Mouse (Mus musculus): ENCODE measurements around the gene Bank1.
"Not testable (repeated sequence)": the region's sequence is repeated elsewhere in the genome, so short reads cannot be mapped to it uniquely, and the experiment has no call there.

The Bank1 gene

DNA sequence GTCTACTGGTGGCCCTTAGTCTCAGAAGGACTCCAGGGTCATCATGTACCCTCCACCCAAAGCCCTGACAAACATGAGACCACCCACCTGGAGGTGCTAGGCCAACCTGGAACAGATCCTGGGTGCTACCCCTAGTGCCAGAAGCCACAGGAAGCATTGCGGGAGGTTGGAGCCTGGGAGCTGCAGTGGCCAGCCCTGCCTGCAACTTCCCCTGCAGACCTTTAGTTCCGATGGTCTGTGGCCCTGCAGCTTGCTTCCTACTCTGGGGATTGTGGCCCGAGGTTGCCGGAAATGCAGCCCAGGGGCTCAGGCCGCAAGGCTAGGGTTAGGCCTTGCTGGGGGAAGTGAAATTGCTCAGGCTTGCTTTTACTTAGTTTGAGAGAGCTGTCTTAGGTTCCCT is at the start of gene Bank1:
Bank1 (minus strand) TSS at position 284 of the 400 bp plus-strand sequence.
- no peak for DNase-seq (ENCODE audit: low spot score)

DNA sequence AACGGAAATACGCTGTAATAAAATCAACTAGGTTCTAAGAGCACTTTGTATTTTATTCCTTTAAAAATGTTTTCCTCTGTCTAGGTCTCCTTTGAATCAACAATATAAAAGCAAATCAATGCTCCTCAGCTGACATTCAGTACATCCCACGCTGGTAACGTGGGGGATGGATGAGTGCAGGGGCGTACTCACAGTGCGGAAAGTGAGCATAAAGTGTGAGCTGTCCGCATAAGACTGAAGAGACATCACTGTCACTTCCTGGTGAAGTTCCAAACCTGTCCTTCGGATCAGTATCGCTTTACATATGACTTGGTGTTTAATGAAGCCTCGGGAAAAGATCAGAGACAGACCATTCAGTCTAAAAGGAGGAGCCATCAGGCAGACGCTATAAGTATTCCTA is 44.0 kb upstream of the Bank1 start:
- DNase-seq (ENCODE audit: low spot score), result no peak

DNA sequence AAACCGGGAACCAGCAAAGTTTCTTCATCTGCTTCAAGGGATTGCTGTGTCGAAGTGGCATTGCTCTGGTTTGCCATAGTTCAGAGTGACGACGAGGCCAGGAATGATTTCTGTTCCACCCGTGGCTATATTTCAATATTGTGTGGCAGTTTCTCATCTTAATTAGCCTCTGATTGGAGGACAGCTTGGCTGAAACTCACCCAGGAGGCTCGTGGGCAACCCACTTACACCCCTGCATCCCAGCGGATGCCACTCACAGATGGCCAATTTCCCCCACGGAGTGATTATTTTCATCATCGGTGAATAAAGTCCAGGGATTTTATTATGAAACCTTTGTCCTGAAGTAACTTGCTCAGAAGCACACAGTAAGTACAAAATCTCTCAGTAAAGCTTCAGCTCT is 43.6 kb upstream of the Bank1 start:
- DNase-seq (ENCODE audit: low spot score), result no peak

DNA sequence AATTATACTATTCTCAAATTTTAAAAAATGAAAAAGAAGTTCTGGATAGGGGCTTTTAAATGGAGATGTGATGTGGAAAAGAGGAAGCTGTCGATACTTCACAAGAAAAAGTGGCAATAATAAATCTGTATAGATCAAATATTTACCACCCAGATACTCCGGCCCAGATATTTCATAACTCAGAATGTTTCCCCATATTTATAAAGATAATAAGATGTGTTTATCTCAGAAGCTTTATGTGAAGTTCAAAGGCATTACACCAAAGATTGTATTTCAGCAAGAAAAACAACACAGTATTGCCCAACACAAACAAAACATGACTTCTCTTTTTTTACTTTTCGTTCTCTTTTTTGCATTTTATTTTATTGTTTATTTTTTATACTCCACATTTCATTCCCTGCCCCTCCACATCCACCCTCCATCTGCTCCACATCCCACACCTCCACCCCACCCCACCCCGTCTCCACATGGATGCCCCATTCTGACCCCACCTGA is 42.7 kb upstream of the Bank1 start:
- no peak for DNase-seq (ENCODE audit: low spot score)

DNA sequence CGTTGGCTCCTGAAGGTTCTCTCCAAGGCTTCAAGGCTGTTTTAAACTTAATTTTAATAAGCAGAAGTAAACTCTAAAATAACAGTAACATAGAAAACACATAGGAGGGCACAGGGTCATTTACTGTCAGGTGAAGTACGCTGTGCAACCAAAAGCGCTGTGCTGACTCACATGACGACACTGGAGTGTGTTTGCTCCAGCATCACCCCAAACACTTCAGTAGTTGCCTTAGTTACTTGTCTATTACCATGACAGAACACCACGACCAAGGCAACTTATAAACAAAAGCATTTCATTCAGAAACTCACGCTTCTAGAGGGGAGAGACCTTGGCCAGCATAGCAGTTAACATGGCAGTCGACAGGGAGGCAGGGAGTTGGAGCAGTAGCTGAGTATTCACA is 23.8 kb upstream of the Bank1 start:
- no peak for DNase-seq (ENCODE audit: low spot score)

DNA sequence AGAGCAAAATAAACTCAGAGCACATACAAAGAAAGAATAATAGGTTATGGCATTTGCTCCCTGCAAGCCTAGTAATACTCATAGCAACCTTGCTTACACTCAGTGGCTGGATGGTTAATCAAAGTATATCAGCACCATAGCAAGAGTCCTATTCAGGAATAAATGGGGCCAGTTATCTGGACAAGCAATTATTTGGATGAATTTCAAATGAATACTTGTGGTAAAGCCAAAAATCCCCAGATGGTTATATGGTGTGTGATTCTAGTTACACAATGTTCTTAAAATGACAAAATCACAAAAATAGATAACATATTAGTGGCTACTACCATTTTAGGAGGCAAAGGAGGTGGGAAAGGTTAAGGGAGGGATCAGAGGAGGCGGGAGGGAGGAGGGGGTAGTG is 22.7 kb upstream of the Bank1 start:
- no peak for DNase-seq (ENCODE audit: low spot score)

DNA sequence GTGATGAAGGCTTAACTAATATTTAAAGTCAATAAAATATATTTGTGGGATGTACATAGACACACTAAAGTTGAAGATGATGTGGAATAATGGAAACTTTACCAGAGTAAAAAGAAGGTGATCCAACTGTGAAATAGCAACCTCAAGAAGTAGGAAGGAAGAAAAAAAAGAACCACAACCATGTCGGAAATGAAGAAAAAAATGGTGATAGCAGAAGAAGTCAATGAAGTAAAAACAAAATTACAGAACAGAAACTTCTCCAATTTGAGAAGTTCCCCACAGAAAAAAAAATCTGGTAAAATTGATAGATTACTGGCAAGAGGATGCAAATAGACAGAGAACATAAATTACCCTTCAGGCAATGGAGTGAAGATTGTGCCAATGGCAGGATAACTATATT is 21.4 kb upstream of the Bank1 start:
- no peak for DNase-seq (ENCODE audit: low spot score)

DNA sequence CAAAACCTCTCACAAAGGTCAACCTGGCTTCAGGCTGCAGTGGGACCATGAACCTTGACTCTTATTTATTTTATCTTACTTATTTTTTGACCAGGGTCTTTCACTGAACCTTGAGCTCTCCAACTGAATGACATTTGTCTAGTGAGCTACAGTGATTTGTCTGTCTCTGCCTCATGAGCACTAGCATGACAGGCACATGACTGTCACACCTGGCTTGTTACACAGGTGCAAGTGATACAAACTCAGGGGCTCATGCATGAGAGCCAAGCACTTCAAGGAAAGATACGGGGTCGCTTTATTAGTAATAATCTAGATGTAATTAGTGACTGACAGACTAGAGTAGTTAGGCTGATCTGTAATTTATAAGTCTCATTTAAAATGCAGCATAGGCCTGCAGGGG is 16.0 kb upstream of the Bank1 start:
- DNase-seq (ENCODE audit: low spot score), result no peak

DNA sequence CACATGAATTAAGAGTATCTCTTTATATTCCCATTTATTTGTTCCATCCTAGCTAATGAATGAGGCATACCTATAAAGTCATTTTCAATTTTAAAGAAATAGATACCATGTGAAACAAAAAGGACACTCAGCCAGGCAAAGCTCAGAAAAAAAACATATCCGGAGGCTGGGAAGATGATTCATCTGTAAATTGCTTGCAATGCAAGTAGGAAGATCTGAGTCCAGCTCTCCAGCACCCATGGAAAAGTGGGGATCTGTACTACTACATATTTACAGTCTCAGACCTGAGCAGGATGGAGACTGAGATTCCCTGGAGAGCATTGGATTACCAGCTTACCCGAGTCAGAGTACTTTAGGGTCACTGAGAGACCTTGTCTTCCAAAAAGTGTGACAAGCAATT is 14.0 kb upstream of the Bank1 start:
- no peak for DNase-seq (ENCODE audit: low spot score)

DNA sequence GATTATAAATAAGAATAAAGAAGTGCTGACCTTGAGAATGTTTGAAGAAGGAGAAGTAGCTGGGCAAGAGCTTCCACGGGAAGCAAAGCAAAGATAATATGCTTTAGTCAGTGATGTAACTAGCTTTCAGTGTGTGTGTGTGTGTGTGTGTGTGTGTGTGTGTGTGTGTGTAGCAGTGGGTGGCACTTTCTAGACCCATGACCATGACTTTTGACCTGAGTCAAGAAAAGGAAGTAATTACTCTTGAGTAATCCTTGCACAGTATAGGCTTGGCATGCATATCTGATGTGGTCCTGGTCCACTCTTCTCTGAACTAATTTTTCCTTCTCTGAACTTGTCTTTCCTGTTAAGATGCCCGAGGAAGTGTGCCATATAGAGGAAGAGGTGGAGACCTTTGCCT is 5.3 kb upstream of the Bank1 start:
- no peak for DNase-seq (ENCODE audit: low spot score)

DNA sequence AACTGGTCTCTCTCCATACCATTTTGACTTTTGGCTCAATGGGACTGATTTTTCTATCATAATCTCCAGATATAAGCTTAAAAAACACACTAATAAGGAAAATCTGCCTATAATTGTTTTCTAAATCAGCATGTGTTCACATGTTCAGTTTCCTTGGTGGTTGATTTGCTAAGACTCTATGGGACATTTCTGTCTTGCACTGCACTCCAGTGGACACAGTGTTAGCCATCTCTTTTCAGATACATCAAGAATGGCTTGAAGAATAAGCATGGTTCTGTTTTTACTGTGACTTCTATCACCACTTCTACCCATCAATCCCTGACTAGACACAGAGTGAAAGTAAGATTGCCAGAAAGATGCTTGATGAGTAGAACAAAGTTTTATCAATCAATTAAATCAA is 4.2 kb upstream of the Bank1 start:
- DNase-seq (ENCODE audit: low spot score), result no peak

DNA sequence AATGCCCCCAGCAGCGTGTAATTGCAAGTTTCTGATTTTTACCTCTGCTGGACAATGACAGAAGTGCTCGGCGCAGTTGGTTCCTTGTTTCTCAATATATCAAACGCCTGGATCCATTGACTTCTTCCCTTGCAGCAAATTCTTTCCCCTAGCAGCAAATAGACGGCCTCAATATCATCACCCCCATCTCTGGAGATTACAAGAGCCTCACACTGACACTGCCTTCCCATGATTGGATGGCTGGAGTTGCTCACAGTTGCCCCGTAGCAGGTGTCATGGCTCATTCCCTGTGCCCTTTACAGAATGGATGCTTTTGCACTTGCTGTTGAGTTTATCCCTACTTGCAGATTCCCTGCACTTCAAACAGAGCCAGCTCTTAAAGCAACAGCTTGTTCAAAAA is 3.3 kb upstream of the Bank1 start:
- DNase-seq (ENCODE audit: low spot score), result no peak

DNA sequence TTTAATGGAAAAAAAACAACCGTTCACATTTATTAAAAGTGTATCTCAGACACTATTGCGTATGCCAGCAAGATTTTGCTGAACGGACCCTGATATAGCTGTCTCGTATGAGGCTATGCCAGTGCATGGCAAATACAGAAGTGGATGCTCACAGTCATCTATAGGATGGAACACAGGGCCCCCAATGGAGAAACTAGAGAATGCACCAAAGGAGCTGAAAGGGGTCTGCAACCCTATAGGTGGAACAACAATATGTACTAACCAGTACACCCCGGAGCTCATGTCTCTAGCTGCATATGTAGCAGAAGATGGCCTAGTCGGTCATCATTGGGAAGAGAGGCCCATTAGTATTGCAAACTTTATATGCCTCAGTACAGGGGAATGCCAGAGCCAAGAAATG is 1.1 kb downstream of the Bank1 start:
- not testable (repeated sequence) for DNase-seq (ENCODE audit: low spot score)

DNA sequence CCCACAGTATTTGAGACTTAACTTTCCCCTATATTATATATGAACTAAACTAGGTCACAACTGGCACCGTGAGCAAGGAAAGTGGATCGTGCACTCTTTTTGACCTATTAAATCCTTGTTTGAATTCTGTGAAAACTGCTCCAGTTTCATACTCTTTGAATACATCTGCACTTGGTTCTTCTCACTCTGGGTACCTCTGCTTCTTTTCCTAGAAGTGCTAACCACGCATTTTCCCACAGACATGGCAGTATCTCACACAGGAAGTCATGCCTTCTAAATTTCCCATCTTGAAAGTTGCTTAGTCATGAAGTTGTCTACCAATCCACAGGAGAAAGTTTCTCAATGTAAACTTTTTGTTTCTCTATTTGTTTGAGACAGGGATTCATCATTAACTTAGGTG is 3.9 kb downstream of the Bank1 start:
- DNase-seq (ENCODE audit: low spot score), result no peak

DNA sequence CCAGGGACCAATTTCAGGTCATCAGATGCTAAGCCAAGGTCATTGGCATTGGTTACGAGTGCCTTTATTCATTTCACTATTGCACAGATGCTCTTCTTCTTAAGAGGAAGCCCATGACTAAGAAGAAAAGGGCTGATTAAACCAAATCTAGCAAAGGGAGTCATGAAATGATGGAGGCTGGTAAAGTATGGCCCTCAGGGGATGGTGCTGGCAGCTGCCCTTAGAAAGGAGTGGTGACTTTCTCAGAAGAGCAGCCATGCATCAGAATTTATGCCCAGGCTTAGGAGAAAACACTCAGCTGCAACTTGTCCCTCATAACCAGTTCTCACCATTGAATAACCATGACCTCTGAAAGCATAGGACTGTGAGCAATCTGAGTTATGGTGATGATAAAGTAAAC is 17.4 kb downstream of the Bank1 start:
- DNase-seq (ENCODE audit: low spot score), result no peak

DNA sequence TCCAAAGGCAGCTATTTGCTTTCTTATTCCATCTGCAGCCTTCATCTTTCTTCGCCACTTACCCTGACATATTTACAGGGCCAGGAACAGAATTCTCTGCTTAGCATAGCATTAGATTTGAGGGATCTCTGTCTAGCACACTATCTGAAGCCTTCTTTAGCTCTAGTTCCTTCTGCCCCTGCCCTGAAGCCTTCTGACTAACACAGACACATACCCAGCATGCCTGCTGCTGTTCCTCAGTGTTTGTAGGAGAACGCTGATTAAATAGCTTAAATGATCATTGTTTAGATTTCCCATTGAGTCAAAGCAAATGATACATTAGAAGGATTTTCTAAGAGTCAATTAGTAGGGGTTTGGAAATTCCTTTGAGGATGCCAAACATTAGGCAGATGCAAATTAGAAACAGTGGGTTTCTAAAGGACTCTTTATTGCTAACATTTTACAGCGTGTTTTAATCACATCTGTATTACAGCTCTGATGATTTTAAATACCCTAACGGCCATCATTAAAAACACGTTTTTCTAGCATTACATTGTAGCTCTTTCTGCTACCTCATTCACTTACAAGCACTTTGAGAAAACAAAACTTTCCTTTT is 19.2 kb downstream of the Bank1 start:
- no peak for DNase-seq (ENCODE audit: low spot score)

DNA sequence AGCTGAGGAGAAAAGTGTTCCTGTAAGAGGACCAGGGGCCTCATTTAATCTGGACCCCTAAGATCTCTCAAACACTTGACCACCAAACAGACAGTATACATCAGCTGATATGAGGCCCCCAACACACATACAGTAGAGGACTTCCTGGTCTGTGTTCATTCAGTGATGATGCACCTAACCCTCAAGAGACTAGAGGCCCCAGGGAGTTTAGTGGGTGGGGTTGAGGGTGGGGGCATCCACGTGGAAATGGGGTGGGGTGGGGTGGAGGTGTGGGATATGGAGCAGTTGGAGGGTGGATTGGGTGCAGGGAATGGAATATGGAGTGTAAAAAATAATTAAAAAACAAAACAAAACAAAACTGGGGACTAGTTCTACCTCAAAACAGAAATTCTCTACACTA is 23.3 kb downstream of the Bank1 start:
- DNase-seq (ENCODE audit: low spot score), result no peak

DNA sequence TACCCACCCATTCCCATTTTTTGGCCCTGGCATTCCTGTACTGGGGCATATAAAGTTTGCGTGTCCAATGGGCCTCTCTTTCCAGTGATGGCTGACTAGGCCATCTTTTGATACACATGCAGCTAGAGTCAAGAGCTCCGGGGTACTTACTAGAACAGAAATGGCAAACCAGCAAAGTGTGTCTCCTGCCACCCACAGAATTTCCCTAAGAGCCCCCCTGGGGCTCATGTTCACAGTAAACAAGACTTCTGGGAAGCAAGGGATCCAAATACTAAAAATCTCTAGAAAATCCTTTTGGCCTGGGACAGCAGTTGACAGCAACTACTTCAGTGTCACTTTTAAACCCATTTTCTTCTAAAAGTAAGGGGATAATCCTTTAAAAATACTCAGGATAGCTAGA is 25.1 kb downstream of the Bank1 start:
- DNase-seq (ENCODE audit: low spot score), result not testable (repeated sequence)

DNA sequence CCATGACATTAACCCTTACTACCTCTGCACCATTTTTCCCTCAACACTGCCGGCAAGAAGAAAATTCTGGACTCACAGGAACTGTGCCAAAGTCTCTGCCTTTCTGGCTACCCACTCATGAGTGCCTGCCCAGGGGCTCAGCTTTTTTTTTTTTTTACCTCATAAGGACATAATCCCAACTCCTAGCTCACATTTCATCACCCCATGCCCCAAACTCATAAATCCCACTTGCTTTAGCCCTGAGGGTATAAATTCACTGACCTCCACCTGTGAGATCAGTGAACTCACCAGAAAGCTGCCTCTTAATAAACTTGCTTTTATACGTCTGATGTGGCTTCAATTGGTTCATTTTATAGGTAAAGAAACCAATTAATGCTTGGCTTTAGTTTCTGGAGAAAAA is 28.5 kb downstream of the Bank1 start:
- no peak for DNase-seq (ENCODE audit: low spot score)

DNA sequence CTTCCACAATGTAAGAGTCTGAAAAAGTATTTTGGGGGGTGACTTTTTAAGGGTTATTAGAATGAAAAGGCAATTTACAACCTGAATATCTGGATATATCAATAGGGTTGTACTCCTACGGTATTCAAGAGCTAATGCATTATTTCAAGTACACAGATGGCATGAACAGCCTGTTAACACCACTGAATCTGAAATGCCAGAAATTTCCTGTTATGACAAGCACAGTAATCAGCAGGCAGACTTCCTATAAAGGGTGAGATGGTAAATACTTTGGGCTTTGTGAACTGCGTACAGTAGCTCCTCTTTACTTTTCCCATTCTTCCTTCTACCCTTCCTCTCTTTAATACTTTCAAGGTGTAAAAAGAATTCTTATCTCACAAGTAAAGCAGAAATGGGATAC is 30.6 kb downstream of the Bank1 start:
- DNase-seq (ENCODE audit: low spot score), result no peak

DNA sequence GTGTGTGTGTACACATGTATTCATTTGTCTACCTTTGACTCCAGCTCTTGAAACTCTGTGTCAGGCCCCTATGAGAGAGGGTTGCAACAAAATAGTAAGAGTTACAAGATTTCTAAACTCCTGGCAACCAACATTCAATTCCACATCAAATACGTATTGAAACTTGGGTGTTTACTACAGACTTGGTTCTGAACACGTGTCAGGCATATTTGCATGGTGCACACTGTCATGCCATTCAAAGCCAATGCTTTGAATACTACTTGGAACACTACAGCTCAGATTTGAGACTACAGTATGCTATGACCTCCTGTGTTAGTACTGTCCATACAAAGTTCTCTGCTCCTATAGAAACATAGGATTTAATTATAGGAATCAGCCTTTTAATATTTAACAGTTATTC is 38.0 kb downstream of the Bank1 start:
- no peak for DNase-seq (ENCODE audit: low spot score)

DNA sequence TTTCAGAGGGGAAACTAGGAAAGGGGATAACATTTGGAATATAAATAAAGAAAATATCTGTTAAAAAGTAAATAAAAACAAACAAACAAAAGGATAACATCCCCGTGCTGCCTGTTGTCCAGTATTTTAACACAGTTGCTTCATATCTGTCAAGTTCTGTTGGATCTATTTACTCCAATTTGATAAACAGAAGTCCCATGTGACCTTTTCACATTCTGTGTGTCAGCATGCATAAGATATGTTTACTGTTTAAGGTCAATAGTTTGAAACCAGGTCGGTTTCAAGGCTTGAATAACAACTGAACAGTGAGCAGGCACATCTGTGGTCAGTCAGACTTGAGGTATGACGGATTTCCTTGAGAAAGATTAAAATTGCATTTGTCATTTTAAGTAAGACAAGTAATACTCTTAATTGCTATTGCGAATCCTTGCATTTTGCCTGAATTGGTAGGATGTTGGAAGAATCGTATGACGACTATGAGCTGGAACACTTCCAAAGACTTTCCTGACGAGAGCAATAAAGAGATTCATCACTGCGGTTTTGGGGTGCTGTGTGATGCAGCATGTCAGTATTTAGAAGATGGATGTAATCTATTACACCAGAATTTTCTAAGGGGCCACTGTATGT is 60.8 kb downstream of the Bank1 start:
- DNase-seq (ENCODE audit: low spot score), result no peak

DNA sequence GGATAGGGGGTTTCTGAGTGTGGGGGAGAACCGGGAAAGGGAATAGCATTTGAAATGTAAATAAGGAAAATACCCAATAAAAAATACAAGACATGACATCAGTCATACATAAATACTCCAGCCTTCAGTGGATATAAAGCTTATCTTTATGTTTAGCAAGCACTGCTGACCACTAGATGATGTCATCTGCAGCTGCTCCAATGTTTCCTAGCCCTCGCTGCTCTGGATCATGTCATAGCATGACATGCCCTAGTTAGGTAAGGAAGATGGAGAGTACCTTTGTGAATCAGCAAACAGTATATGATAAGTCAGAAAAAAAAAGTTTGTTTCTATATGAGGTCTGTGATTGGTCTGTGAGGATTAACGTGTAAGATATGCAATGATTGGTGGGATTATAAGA is 68.1 kb downstream of the Bank1 start:
- no peak for DNase-seq (ENCODE audit: low spot score)

DNA sequence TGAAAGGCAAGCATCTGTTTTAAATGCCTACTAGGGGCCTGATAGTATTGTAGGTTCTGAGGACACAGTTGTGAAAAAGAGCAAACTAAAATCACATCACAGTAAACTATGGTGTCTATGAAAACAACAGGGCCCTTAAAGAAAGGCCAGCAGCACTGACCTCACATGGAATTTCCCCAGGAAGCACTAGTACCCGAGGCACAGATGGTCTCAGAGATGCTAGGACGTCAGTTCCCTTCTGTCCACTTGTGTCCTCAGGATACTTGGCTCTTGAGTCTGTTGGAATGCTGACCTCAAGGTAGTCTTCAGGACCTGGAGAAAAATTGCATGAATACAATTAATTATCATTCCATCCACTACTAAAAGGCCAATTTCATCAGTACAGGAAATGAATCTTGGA is 71.2 kb downstream of the Bank1 start:
- DNase-seq (ENCODE audit: low spot score), result no peak

Measured in urinary bladder, postnatal 25 days (tissue).